Mouse (Mus musculus) liver, embryonic 14.5 days (tissue): ENCODE measurements around the gene Ddn. TPM values are rescaled to one million over a fixed set of nuclear protein-coding genes. Genes with fewer than 3 reads are reported as not detected.

ENCODE experiments used
- ATAC-seq: fragments of 200-750 bp; cut with Nextera tagmentation; 2 replicates; pipeline ENCODE4 v1.8.0; 2017; ENCODE audit warnings: moderate number of reproducible peaks, mild to moderate bottlenecking, moderate library complexity; ENCODE audit not compliant: insufficient read depth
- DNase-seq, 3 experiments: peaks; one replicate each; pipeline ENCODE4 v3.0.0-alpha.2; 2012 to 2013; ENCODE audit warnings: low read depth in 3 of 3, low spot score in 3 of 3
- H3K27ac ChIP-seq: fragments of 300-500 bp; sonication (generic); 2 replicates; pipeline ENCODE4 v1.5.1; 2014; ENCODE audit warnings: moderate library complexity, mild to moderate bottlenecking, control low read depth, inconsistent platforms
- H3K27me3 ChIP-seq: fragments of 300-500 bp; sonication (generic); 2 replicates; pipeline ENCODE4 v1.6.1; 2014; ENCODE audit warnings: mild to moderate bottlenecking, low read length, moderate library complexity; ENCODE audit not compliant: control insufficient read depth, insufficient read depth
- H3K36me3 ChIP-seq: fragments of 300-500 bp; sonication (generic); replicated peaks from 2 replicates; pipeline ENCODE4 v1.6.1; 2014; ENCODE audit warnings: low read depth; ENCODE audit not compliant: control insufficient read depth, insufficient read depth
- H3K4me1 ChIP-seq, 2 experiments: fragments of 200-500 bp in 1 of 2; fragments of 300-500 bp in 1 of 2; sonication (generic) in 1 of 2; replicated peaks; 2 replicates each; pipeline ENCODE4 v1.6.1; 2012 to 2014; ENCODE audit warnings: antibody characterized with exemption in 1 of 2, inconsistent platforms in 1 of 2, low read length in 1 of 2; ENCODE audit not compliant: control insufficient read depth in 2 of 2, insufficient read depth in 2 of 2
- H3K4me2 ChIP-seq: fragments of 300-500 bp; sonication (generic); 2 replicates; pipeline ENCODE4 v1.6.1; 2014; ENCODE audit warnings: low read depth, mild to moderate bottlenecking, control low read depth, moderate library complexity
- H3K4me3 ChIP-seq, 2 experiments: fragments of 200-500 bp in 1 of 2; fragments of 300-500 bp in 1 of 2; sonication (generic) in 1 of 2; 2 replicates each; pipeline ENCODE4 v1.5.1; 2012 to 2014; ENCODE audit warnings: low read depth in 2 of 2, low read length in 2 of 2, mild to moderate bottlenecking in 2 of 2, control low read depth in 1 of 2, inconsistent platforms in 1 of 2, moderate library complexity in 1 of 2; ENCODE audit not compliant: insufficient read depth in 1 of 2
- H3K9ac ChIP-seq: fragments of 300-500 bp; sonication (generic); replicated peaks from 2 replicates; pipeline ENCODE4 v1.6.1; 2014; ENCODE audit warnings: mild to moderate bottlenecking, control low read depth, moderate library complexity
- H3K9me3 ChIP-seq: fragments of 300-500 bp; sonication (generic); 2 replicates; pipeline ENCODE4 v1.6.1; 2016; ENCODE audit warnings: low read length, mixed read lengths; ENCODE audit not compliant: control insufficient read depth
- CTCF ChIP-seq: IDR thresholded peaks from 2 replicates; pipeline ENCODE4 v1.5.1; 2016; ENCODE audit warnings: antibody characterized with exemption, low read depth, control low read depth
- EP300 ChIP-seq: IDR thresholded peaks from 2 replicates; pipeline ENCODE4 v1.6.1; 2016; ENCODE audit warnings: antibody characterized with exemption, low read depth
- WGBS: fragments of 180-500 bp; shearing (Covaris S2); extraction: QIAGEN DNeasy Blood & Tissue Kit; methylation state at CpG from one replicate; pipeline ENCODE4 v1.1.7; 2014; ENCODE audit not compliant: insufficient replicate concordance; 5-methylcytosine and 5-hydroxymethylcytosine counted together
- polyA plus RNA-seq, 2 experiments: library from polyadenylated mRNA; depleted of rRNA in 1 of 2; stranded (reverse) in 1 of 2; unstranded in 1 of 2; fragments of >200 nt; fragmentation: Nextera tagmentation in 1 of 2; extraction: Ambion mirVana in 1 of 2; gene quantifications; 2 replicates each; pipeline versions ENCODE4 v1.2.1 to v1.2.3; 2012 to 2014

Ddn gene
- polyA plus RNA-seq, 2 experiments = 0.03 TPM; not detected in 1

- H3K9me3 ChIP-seq = no peaks in the 10 kb centered on the region
- 11% methylated on average over 28 of the region's 28 CpGs for WGBS
- no peak overlapping the region for H3K9ac ChIP-seq
- ATAC-seq (no peak), DNase-seq (no peak)
- H3K4me3 ChIP-seq = no peak overlapping the region
- no peaks in the 10 kb centered on the region for H3K36me3 ChIP-seq
- no peak overlapping the region for H3K27ac ChIP-seq
- TF ChIP-seq EP300 (no peak), CTCF (no peak)
- peaks cover 97% of the 10 kb centered on the region for H3K27me3 ChIP-seq
- no peaks in the 10 kb centered on the region for H3K4me1 ChIP-seq
- no peak overlapping the region for H3K4me2 ChIP-seq
Observed at GRCm38 (mm10) chr15:98797835-98798492, 11.3 kb downstream of the Ddn start.

- Histone ChIP-seq H3K4me3 (no peak overlapping the region), H3K27ac (no peak overlapping the region), H3K4me2 (no peak overlapping the region), H3K9ac (no peak overlapping the region), H3K9me3 (no peaks in the 10 kb centered on the region), H3K4me1 (no peaks in the 10 kb centered on the region), H3K27me3 (peaks cover 98% of the 10 kb centered on the region), H3K36me3 (no peaks in the 10 kb centered on the region)
- TF ChIP-seq CTCF = no peak
- TF ChIP-seq EP300 = no peak
- DNase-seq (no peak), ATAC-seq (no peak)
- WGBS = 10% methylated on average over 13 of the region's 13 CpGs
Observed at GRCm38 (mm10) chr15:98796803-98797595, 12.3 kb downstream of the Ddn start.

- Histone ChIP-seq H3K9ac (no peak overlapping the region), H3K27me3 (peaks cover 98% of the 10 kb centered on the region), H3K4me3 (no peak overlapping the region), H3K27ac (no peak overlapping the region), H3K4me2 (no peak overlapping the region), H3K9me3 (no peaks in the 10 kb centered on the region), H3K4me1 (no peaks in the 10 kb centered on the region), H3K36me3 (no peaks in the 10 kb centered on the region)
- 1% methylated on average over 13 of the region's 13 CpGs for WGBS
- TF ChIP-seq CTCF (no peak), EP300 (no peak)
- ATAC-seq (no peak), DNase-seq (no peak)
Observed at GRCm38 (mm10) chr15:98793141-98793698, 16.1 kb downstream of the Ddn start.

GRCm38 (mm10) chr15:98792233-98793020 is 16.9 kb downstream of the Ddn start:
- H3K9me3 ChIP-seq = no peaks in the 10 kb centered on the region
- no peak overlapping the region for H3K4me2 ChIP-seq
- H3K9ac ChIP-seq = no peak overlapping the region
- no peak overlapping the region for H3K4me3 ChIP-seq
- H3K27ac ChIP-seq = no peak overlapping the region
- H3K4me1 ChIP-seq = no peaks in the 10 kb centered on the region
- H3K27me3 ChIP-seq = peaks cover 98% of the 10 kb centered on the region
- WGBS = 3% methylated on average over 75 of the region's 75 CpGs
- H3K36me3 ChIP-seq = no peaks in the 10 kb centered on the region
- DNase-seq = no peak
- no peak for ATAC-seq
- TF ChIP-seq CTCF (no peak), EP300 (no peak)

GRCm38 (mm10) chr15:98791771-98792170 is 17.5 kb downstream of the Ddn start:
- H3K9me3 ChIP-seq = no peaks in the 10 kb centered on the region
- H3K4me1 ChIP-seq = no peaks in the 10 kb centered on the region
- H3K4me3 ChIP-seq = no peak overlapping the region
- peaks cover 96% of the 10 kb centered on the region for H3K27me3 ChIP-seq
- no peaks in the 10 kb centered on the region for H3K36me3 ChIP-seq
- no peak for ATAC-seq
- DNase-seq = no peak
- H3K9ac ChIP-seq = no peak overlapping the region
- 2% methylated on average over 23 of the region's 23 CpGs for WGBS
- no peak overlapping the region for H3K4me2 ChIP-seq
- H3K27ac ChIP-seq = no peak overlapping the region
- no peak for TF ChIP-seq EP300
- TF ChIP-seq CTCF = no peak
